Mouse (Mus musculus) heart, adult 2 months (tissue): Measurements from ENCODE around the gene Mael.

Experiments
- CTCF ChIP-seq: fragments of 200-600 bp; IDR thresholded peaks from 2 replicates; pipeline ENCODE4 v1.8.1; 2022; ENCODE audit warnings: antibody characterized with exemption, mild to moderate bottlenecking, moderate library complexity
- EP300 ChIP-seq: fragments of 200-500 bp; IDR thresholded peaks from 2 replicates; pipeline ENCODE4 v1.6.1; 2011; ENCODE audit warnings: low read depth, low read length, control low read depth; ENCODE audit not compliant: insufficient read depth
- POLR2A ChIP-seq: fragments of 200-500 bp; IDR thresholded peaks from 2 replicates; pipeline ENCODE4 v1.6.1; 2011; ENCODE audit warnings: mild to moderate bottlenecking, low read depth, low read length, control low read depth; ENCODE audit not compliant: insufficient read depth

GRCm38 (mm10) chr1:166280566-166280965 lies 42.0 kb upstream of the Mael start:
- no peak for TF ChIP-seq POLR2A
- no peak for TF ChIP-seq CTCF
- TF ChIP-seq EP300 = no peak
